Mouse (Mus musculus) retina, adult 2 months (tissue): ENCODE measurements around the gene Dlgap1.

Source experiments
- DNase-seq: peaks from one replicate; pipeline ENCODE4 v3.0.0-alpha.2; 2012; ENCODE audit warnings: low read depth, low spot score

The Dlgap1 gene

GRCm38 (mm10) chr17:70858814-70859213 is 889.9 kb downstream of the Dlgap1 start:
- DNase-seq: no peak

DNA sequence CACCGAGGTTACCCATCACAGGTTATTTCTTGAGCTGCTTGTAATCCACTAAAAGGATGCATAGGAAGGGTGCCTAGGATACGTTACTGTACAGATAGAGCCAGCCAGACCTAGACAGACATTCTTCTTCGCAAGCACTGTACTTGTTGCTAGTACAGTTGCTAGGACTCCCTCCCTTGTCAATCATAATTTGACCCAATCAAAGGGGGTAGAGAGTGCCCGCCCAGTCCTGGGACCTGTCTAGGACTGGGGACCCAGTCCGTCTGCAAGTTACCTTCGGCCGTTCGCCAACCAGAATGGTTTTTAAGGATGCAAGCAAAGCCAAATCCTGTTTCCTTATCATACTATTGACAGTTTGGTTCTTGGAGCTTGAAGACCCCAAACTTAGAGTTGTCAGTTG is 895.2 kb downstream of the Dlgap1 start:
- no peak for DNase-seq

- DNase-seq: no peak
These were observed 895.8 kb downstream of the Dlgap1 start for GRCm38 (mm10) chr17:70864645-70865044.

- DNase-seq: no peak
These were observed 896.3 kb downstream of the Dlgap1 start for GRCm38 (mm10) chr17:70865060-70865604.

GRCm38 (mm10) chr17:70866029-70866428 is 897.2 kb downstream of the Dlgap1 start:
- no peak for DNase-seq

DNA sequence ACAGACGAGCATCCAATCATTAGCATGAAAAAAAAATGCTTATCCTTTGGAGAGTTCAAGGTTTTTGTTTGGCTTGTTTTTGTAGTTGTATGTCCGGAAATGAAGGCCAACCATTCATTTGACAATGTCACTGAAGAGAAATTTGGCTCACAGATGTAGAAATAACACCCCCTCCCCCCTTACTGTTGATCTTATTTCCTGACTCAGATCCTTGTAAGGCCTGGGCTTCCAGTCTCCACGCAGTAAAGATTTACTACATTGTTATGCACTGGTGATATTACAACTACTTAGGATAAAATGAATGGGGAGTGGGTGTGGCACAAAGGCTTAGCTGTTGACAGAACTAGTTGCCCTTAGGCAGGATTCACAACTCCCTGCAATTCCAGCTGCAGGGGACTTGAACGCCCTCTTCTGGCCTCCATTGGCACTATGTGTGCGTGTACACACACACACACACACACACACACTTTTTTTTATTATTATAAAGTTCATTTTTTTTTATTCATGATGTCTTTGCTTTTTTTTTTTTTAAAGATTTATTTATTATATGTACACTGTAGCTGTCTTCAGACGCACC is 897.8 kb downstream of the Dlgap1 start:
- DNase-seq: no peak

DNA sequence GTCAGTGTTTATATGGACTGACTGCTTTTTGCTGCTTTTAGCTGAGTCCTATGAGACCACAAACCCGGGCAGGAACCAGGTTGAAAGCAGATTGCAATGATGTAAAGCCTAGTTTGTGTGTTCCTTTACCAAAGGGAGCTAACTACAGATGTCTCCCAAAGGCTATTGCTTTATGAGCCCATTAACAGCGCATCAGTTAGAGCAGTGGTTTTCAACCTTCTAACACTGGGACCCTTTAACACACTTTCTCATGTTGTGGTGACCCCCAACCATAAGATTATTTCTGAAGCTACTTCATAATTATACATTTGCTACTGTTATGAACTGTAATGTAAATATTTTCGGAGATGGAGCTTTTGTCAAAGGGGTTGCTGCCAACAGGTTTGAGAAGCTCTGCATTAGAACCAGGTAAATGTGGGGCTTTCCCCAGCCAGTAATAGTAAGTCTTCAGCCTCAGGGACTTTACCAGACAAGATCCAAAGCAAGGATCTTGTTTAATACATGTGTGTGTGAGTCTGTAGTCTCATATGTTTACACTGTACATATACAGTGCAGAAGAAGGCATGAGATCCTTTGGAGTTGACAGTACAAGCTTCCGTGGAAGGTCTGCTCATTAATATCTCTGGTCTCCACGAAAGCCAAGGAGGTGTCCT is 899.8 kb downstream of the Dlgap1 start:
- no peak for DNase-seq

DNA sequence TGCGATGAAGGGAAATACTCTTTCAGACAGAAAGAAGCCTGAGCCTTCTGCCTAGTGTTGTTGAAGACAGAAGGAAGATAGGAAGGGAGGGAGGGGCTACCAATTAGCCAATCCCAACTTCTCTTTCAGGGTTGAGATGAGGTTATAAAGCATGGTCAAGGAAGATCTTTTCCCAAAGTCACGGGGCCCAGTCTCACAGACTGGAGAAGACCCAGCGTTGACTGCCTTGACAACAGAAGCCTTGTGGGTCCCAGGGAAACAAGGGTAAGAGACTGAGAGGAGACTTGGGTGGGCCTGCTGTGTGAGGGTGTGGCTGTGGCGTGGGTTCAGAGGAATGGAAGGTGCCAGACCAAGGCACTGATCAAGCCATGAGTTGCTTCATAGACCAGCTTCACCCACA is 901.7 kb downstream of the Dlgap1 start:
- DNase-seq: no peak
